Mouse (Mus musculus) heart, embryonic 11.5 days (tissue): ENCODE data around the gene Birc2. TPM values are rescaled to one million over a fixed set of nuclear protein-coding genes. Genes with fewer than 3 reads are reported as not detected.
"Not testable (repeated sequence)": the region's sequence is repeated elsewhere in the genome, so short reads cannot be mapped to it uniquely, and the experiment has no call there.

Experiments
- ATAC-seq: fragments of 200-750 bp; cut with Nextera tagmentation; replicated peaks from 2 replicates; pipeline ENCODE4 v1.8.0; 2017; ENCODE audit warnings: moderate library complexity; ENCODE audit not compliant: insufficient number of reproducible peaks, low FRiP score, low TSS enrichment
- H3K27ac ChIP-seq: fragments of 300-500 bp; sonication (generic); 2 replicates; pipeline ENCODE4 v1.5.1; 2014; ENCODE audit warnings: mild to moderate bottlenecking, low read depth, low read length
- H3K27me3 ChIP-seq: fragments of 300-500 bp; sonication (generic); 2 replicates; pipeline ENCODE4 v1.6.1; 2014; ENCODE audit warnings: mild to moderate bottlenecking, low read length, mixed read lengths; ENCODE audit not compliant: control insufficient read depth, insufficient read depth
- H3K36me3 ChIP-seq: fragments of 300-500 bp; sonication (generic); 2 replicates; pipeline ENCODE4 v1.6.1; 2014; ENCODE audit warnings: mild to moderate bottlenecking, low read length, moderate library complexity, mixed read lengths; ENCODE audit not compliant: control insufficient read depth, insufficient read depth
- H3K4me1 ChIP-seq: fragments of 300-500 bp; sonication (generic); 2 replicates; pipeline ENCODE4 v1.6.1; 2014; ENCODE audit warnings: low read length; ENCODE audit not compliant: control insufficient read depth, insufficient read depth
- H3K4me2 ChIP-seq: fragments of 300-500 bp; sonication (generic); 2 replicates; pipeline ENCODE4 v1.6.1; 2014; ENCODE audit warnings: mild to moderate bottlenecking, moderate library complexity
- H3K4me3 ChIP-seq: fragments of 300-500 bp; sonication (generic); 2 replicates; pipeline ENCODE4 v1.5.1; 2014; ENCODE audit warnings: low read depth, low read length
- H3K9ac ChIP-seq: fragments of 300-500 bp; sonication (generic); 2 replicates; pipeline ENCODE4 v1.6.1; 2014; ENCODE audit warnings: mild to moderate bottlenecking, low read depth, low read length, moderate library complexity
- H3K9me3 ChIP-seq: fragments of 300-500 bp; sonication (generic); replicated peaks from 2 replicates; pipeline ENCODE4 v1.6.1; 2016; ENCODE audit warnings: low read length; ENCODE audit not compliant: control insufficient read depth
- WGBS: fragments of 180-500 bp; shearing (Covaris S2); extraction: QIAGEN DNeasy Blood & Tissue Kit; methylation state at CpG from one replicate; pipeline ENCODE4 v1.1.7; 2014; ENCODE audit not compliant: insufficient replicate concordance; 5-methylcytosine and 5-hydroxymethylcytosine counted together
- polyA plus RNA-seq: library from polyadenylated mRNA; unstranded; fragments of >200 nt; fragmentation: Nextera tagmentation; extraction: Ambion mirVana; gene quantifications from 2 replicates; pipeline ENCODE4 v1.2.1, GENCODE M21; 2014

Gene Birc2
- polyA plus RNA-seq, 1 experiment from 2014 or later = 28.1 TPM

DNA sequence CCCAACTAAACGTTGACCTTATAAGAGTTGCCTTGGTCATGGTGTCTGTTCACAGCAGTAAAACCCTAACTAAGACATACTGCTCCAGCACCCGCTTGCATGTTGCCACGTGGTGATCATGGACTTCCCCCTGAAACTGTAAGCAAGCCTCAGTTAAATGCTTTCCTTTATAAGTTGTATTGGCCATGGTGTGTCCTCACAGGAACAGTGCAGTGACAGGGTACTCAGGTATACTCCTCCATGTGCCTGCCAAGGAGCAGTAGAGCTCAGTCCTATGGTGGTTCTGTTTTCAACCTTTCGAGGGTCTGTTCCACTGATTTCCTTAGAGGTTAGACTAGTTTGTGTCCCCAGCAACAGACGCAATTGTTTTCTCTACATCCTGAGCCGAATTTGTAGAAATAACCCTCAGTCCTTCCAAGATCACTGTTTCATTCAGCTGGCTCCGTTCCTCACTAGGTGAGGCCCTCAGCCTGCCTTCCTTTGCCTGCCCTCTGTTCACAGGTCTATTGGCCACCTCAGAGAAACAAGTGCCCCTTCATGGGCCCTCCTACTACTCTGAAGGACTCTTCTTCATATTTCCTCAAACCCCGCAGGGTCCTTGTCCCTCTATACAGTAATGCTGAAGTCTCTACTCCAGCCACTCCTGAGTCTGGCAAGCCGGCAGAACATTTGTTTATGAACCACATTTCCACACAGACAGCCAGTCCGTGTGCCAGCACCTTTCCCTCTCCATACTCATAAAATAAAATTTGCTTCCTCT lies 33.9 kb upstream of the Birc2 start:
- H3K4me3 ChIP-seq = no peak overlapping the region
- WGBS = 89% methylated on average over 10 of the region's 10 CpGs
- no peaks in the 10 kb centered on the region for H3K9me3 ChIP-seq
- no peak overlapping the region for H3K9ac ChIP-seq
- no peak overlapping the region for H3K27ac ChIP-seq
- no peak overlapping the region for H3K4me2 ChIP-seq
- ATAC-seq = no peak
- H3K36me3 ChIP-seq = no peaks in the 10 kb centered on the region
- no peaks in the 10 kb centered on the region for H3K4me1 ChIP-seq
- H3K27me3 ChIP-seq = no peaks in the 10 kb centered on the region

DNA sequence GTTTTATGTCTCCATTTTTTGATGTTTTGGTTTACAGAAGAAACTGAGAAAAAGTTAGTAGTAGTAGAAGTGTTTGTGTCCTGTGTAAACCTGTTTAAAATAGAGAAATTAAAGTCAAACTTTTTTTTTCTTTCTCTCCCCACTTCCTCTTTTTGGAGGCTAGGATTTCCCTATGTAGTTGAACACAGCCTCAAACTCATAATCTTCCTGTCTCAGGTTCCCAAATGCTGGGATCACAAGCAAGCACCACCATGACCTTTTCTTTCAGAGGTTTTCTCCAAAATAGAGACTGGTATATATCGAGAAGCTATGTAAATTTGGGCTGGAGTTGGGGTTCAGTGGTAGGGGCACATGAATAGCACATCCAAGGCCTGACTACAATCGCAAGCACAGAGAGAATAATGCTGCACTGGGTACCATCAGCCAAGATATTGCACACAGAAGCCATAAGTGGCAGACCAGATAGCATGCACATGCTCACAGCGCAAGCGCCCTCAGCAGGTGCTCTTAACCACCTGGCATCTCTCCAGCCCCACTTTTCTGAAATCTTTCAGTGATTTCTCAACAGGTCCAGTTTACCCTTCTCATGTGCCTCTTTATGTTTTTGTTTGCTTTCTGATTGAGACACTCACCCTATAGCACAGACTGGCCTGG lies 32.1 kb upstream of the Birc2 start:
- no peaks in the 10 kb centered on the region for H3K36me3 ChIP-seq
- H3K4me2 ChIP-seq = no peak overlapping the region
- H3K27me3 ChIP-seq = no peaks in the 10 kb centered on the region
- no peak overlapping the region for H3K27ac ChIP-seq
- no peak for ATAC-seq
- H3K4me1 ChIP-seq = no peaks in the 10 kb centered on the region
- no peak overlapping the region for H3K9ac ChIP-seq
- H3K4me3 ChIP-seq = no peak overlapping the region
- WGBS = 86% methylated on average over 4 of the region's 4 CpGs
- H3K9me3 ChIP-seq = no peaks in the 10 kb centered on the region

DNA sequence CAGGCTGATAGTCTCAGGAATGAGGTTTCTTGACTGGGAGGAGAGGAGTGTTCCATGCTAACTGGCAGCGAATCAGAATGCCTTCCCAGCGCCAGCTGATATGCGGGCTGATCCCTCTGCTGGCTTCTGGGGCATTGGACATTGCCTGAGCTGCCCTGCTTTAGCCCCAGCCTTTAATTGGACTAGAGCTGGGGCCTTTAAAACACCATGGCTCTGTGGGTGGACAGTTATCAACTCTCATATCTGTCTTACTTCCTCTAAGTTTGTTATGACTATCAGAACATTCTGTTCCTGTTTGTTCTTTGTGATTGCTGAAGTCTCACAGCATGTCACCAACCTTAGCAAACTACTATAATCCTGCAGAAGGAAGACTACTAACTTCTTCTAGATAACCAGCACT lies 31.1 kb upstream of the Birc2 start:
- Histone ChIP-seq H3K9ac (no peak overlapping the region), H3K27me3 (no peaks in the 10 kb centered on the region), H3K9me3 (no peaks in the 10 kb centered on the region), H3K4me2 (no peak overlapping the region), H3K36me3 (no peaks in the 10 kb centered on the region), H3K27ac (no peak overlapping the region), H3K4me1 (no peaks in the 10 kb centered on the region), H3K4me3 (no peak overlapping the region)
- WGBS = 87% methylated on average over 3 of the region's 3 CpGs
- no peak for ATAC-seq

DNA sequence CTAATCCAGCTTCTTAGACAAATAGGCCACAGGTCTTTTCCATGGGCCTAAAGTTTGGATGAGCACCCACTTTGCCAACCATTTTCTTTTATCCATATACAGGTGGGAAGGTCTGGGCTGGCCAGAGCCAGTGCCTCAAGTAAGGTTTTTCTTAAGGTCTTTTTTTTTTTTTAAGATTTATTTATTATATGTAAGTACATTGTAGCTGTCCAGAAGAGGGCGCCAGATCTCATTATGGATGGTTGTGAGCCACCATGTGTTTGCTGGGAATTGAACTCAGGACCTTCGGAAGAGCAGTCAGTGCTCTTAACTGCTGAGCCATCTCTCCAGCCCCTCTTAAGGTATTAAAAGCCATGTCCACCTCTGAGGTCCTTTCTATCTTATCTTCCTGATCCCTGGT lies 30.1 kb upstream of the Birc2 start:
- WGBS = 79% methylated on average over 2 of the region's 2 CpGs
- H3K9ac ChIP-seq, H3K4me2 ChIP-seq, H3K36me3 ChIP-seq, ATAC-seq, H3K4me3 ChIP-seq, H3K4me1 ChIP-seq, H3K9me3 ChIP-seq, H3K27ac ChIP-seq, H3K27me3 ChIP-seq: not testable (repeated sequence)

DNA sequence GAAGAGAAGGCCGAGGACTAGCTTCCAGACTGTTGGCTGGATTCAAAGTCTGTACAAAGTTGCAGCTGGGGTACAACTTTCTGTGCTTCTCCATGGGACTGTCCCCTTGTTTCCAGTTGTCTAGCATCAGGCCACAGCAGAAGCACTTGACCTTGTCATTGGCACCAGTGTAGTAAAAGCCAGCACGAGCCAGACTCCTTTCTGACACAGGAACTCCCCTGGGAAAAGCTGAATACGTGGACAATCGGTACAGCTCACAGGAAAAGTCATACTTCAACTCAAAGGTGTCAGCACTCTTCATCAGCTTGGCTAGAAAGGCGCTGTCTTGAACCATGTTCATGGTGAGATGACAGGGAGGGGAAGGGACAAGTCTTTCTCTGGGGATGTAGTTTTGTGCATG lies 24.1 kb upstream of the Birc2 start:
- no peaks in the 10 kb centered on the region for H3K27me3 ChIP-seq
- H3K9me3 ChIP-seq = no peaks in the 10 kb centered on the region
- no peaks in the 10 kb centered on the region for H3K4me1 ChIP-seq
- H3K27ac ChIP-seq = no peak overlapping the region
- WGBS = 72% methylated on average over 5 of the region's 5 CpGs
- 0 out of 2 replicates have a peak, but pooled peaks cover 3% of the 10 kb centered on the region for H3K36me3 ChIP-seq
- ATAC-seq = no peak
- H3K4me3 ChIP-seq = no peak overlapping the region
- H3K4me2 ChIP-seq = no peak overlapping the region
- no peak overlapping the region for H3K9ac ChIP-seq

DNA sequence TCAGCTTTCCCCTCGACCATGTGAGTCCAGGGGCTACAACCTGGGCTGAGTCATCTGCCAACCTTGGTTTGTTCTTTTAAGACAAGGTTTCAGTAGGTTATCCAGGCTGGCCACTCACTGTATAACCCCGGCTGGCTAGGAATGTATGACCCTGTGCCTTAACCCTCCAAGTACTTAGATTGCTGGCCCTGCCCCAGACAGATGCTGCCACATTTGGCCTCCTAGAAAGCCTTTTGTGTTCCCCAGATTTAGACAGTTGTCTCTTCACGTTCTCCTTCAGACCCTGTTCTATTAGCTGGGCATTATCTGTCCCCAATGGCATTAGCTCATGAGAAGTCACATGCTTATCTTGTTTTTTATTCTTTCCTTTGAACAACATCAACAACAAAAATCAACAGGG lies 19.0 kb upstream of the Birc2 start:
- Histone ChIP-seq H3K27me3 (no peaks in the 10 kb centered on the region), H3K27ac (no peak overlapping the region), H3K4me1 (0 out of 2 replicates have a peak, but pooled peaks cover 2% of the 10 kb centered on the region), H3K4me3 (no peak overlapping the region), H3K4me2 (no peak overlapping the region), H3K9me3 (no peaks in the 10 kb centered on the region), H3K36me3 (0 out of 2 replicates have a peak, but pooled peaks cover 3% of the 10 kb centered on the region), H3K9ac (no peak overlapping the region)
- WGBS = 45% methylated on average over 3 of the region's 3 CpGs
- ATAC-seq = no peak; the same call in 1 of the 2 replicates

DNA sequence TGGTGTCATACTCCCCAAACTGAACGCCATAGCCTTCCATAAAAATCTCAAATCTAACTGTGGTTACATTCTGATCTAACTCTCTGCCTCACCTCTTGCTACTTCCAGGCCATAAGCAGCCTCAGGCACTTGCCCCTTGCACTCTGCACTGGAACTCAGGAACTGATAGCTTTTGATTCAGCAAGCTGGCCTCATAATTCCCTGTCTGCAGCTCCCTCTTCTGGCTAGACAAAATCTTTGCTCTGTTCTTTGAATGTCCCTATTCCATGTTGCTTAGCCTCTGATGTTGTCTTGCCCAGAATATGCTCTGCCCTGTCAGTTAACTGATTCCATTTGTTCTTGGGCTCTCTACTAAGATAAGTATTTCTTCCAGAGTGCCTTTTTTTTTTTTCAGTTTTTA lies 18.5 kb upstream of the Birc2 start:
- Histone ChIP-seq H3K27me3 (no peaks in the 10 kb centered on the region), H3K9ac (no peak overlapping the region), H3K4me1 (0 out of 2 replicates have a peak, but pooled peaks cover 2% of the 10 kb centered on the region), H3K9me3 (no peaks in the 10 kb centered on the region), H3K4me2 (no peak overlapping the region), H3K36me3 (0 out of 2 replicates have a peak, but pooled peaks cover 3% of the 10 kb centered on the region), H3K4me3 (no peak overlapping the region), H3K27ac (no peak overlapping the region)
- WGBS = 39% methylated on average over 1 of the region's 1 CpGs
- no peak for ATAC-seq

DNA sequence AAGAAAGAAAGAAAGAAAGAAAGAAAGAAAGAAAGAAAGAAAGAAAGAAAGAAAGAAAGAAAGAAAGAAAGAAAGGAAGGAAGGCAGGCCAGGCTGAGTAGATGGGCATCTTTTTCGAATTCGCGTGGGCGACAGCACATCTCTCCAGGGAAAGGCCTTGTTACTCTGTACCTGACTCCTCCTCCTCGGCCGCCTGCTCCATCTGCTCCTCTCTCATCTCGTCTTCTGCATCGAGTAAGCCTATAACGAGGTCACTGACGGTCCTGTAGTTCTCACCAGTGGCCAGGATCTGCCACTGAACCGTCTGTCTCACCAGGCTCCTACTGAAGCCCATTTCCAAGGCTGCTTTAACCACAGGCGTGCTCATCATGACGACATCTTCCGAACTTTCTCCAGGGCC lies 17.3 kb upstream of the Birc2 start:
- H3K4me1 ChIP-seq, H3K4me3 ChIP-seq, H3K27me3 ChIP-seq, H3K36me3 ChIP-seq, H3K9ac ChIP-seq, ATAC-seq, H3K4me2 ChIP-seq, H3K9me3 ChIP-seq, H3K27ac ChIP-seq: not testable (repeated sequence)
- WGBS = 69% methylated on average over 14 of the region's 14 CpGs
